Mouse (Mus musculus) lung, postnatal 36 days (tissue): Measurements from ENCODE around the gene Pithd1.
A peak's percentile ranks its signal among the peaks of the same experiment; 100 is the strongest.

Experiments
- DNase-seq: peaks from one replicate; pipeline ENCODE4 v3.0.0; 2022; ENCODE audit warnings: mixed read lengths

Gene Pithd1

GRCm38 (mm10) chr4:135960717-135961116, 26.3 kb downstream of the Pithd1 start:
- DNase-seq, result peak; percentile 92

DNA sequence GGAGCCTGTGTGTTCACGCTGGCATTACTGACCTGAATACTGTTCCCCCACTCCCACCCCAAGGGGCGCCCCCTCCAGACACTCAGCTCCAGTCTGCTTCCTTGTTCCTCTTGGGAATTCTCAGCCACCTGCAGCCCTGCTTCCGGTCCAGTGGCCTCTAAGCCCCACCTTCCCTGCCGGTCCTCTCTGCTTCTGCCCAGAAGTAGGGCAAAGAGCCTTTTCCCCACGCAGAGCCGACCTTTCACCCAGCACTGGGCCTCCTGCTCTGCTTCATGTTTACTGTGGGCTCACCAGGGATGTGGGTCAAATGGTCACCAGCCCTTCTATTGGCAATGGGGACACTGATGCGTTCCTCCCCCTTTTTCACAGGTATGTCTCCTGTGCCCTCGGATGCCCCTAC, 28.7 kb downstream of the Pithd1 start:
- peak; percentile 52 for DNase-seq

DNA sequence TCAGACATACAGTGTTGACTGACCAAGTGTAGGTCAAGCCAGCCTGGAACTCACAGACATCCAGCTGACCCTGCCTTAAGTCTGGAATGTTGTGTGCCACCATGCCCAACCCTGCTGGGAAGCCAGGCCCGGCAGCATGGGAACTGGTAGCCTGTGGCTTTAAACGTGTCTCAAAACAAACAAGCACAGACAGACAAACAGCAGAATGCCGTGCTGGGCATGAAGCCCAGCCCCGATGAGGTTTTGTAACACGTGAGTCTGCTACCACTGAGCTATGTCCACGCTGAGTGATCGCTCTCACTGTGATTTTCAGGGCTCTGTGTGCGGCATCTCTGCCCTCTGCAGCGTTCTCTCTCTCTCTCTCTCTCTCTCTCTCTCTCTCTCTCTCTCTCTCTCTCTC, 31.2 kb downstream of the Pithd1 start:
- DNase-seq, result no peak

DNA sequence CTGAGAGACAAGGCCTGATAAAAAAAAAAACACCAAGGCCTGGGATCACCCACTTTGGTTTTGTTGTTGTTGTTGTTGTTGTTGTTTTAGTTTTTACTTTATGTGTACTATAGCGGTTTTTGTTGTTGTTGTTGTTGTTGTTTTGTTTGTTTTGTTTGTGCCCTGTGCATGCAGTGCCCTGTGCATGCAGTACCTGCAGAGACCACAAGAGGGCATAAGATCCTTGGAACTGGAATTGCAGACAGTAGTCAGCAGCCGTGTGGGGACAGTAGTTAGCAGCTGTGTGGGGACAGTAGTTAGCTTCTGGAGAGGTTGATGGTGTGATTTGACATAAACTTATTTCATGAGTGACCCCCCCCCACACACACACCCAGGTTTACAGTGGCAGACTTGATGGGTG, 32.8 kb downstream of the Pithd1 start:
- DNase-seq, result peak; percentile 91

DNA sequence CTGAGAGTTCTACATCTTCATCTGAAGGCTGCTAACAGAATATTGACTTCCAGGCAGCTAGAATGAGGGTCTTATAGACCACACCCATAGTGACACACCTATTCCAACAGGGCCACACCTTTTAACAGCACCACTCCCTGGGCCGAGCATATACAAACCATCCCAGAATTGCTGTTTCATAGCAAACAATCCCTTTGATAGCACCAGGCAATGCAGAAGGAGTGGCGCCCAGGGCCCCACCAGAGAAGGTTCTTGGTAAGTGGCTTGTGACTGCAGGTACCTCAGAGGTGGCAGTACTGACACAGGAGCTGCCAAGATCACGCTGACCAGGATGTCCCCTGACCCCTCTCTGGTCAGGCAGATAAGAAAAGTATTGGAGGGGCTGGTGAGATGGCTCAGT, 33.9 kb downstream of the Pithd1 start:
- DNase-seq, result no peak

- no peak for DNase-seq
Measured at GRCm38 (mm10) chr4:135951505-135951904, 35.6 kb downstream of the Pithd1 start.

DNA sequence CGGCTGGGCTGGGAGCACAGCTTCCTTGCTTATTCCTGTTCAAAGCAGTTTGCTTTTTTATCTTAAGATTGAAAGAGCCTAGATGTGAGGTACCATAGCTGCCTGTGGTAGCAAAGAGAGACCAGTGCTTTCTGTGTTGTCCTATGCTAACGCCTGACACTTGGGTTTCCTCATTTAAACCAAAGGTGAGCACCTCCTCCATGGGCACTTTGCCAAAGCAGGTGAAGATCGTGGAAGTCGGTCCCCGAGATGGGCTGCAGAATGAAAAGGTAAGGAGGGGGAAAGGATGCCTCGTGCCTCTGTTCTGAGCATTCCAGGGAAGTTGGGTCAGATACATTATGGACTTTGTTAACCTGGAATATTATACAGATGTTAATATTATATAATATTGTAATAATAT, 36.7 kb downstream of the Pithd1 start:
- DNase-seq, result no peak

DNA sequence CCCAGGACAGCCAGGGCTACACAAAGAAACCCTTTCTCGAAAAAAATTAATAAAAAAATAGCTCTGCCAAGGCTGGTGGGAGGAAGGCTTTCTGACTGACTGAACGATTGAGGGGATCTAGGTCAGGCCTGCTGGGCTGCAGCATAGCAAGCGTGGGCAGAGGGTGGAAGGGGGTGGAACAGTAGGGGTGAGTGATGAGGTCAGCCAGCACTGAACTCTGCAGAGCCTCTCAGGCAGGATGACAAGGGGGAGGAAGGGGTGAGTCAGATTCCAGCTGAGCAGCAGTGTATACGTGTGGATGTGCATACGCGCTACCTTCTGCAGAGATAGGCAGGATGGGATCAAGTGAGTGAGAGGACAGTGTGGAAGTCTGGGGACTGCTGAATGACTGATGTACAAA, 37.2 kb downstream of the Pithd1 start:
- no peak for DNase-seq

DNA sequence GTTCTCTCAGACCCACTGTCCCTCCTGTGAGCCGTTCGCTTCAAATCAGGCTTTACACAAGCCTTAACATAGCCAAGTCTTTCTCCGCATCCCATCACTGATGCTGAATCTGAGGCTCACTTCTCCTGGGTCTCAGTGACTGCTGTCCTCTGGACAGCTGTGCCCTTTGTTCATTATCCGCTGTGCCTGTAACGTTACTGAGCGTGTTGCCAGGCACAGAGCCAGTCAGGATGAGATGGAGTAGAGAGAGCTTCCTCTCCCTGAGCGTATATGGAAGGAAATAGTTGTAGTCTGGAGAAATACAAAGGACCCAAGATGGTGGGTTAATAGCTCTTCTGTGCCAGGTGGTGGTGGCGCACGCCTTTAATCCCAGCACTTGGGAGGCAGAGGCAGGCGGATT, 37.6 kb downstream of the Pithd1 start:
- peak; percentile 69 for DNase-seq

- DNase-seq, result peak; percentile 34
Measured at GRCm38 (mm10) chr4:135948142-135948541, 38.9 kb downstream of the Pithd1 start.

GRCm38 (mm10) chr4:135946659-135947301, 40.3 kb downstream of the Pithd1 start:
- DNase-seq, result no peak

DNA sequence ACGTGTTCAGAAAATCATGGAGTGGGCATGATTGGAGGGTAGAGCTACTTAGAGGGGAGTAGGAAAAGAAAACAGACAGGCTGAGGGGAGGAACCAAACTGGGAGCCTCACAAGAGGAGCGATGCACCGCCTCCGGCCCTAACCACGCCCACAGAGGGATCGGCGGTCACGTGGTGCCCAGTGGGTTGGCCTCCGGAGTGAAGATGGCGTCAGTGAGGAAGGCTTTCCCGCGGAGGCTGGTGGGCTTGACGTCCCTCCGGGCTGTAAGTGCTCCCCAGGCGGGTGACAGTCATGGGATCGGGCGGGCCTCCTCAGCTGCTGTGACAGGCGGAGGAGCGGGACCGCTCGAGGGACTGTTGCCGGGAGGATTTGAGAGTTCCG, 40.8 kb downstream of the Pithd1 start, which contains the start of gene Hmgcl:
Hmgcl (plus strand) TSS at position 171 of the 381 bp plus-strand sequence.
- DNase-seq, result peak; percentile 98

DNA sequence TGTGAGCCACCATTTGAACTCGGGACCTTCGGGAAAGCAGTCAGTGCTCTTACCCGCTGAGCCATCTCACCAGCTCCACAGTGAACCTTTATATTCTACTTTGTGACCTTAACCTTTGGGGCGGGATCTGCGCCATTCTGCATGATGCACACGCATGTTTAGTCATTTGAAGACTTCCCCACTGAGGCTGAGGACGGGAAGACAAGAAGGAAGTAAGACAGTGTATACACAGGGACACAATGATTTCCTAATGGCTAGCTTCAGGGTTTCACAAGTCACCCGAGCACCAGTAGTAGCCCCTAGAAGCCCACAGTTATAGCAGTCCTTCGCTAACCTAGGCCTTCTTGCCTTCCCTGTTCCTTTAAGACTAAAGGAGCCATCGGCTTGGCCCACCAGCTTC, 41.4 kb downstream of the Pithd1 start:
- peak; percentile 45 for DNase-seq

DNA sequence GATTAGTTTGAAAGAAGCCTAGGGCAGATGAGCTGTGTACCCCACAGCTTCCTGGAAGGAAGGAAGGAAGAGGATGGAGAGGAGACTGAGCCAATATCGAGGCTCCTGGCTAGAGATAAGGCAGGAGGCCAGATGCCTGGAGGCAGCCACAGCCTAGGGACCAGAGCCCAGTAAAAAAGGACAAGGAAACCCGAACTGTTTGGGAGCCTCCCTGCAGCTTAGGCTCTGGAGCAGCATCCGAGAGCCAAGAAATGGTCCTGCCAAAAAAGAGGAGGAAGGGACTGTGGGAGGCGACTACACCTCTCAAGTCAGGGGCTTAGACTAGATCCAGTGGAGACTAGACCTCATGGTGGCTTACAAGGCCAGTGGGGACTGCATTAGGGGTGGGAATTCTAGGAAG, 43.7 kb downstream of the Pithd1 start:
- DNase-seq, result peak; percentile 39

- no peak for DNase-seq
Measured at GRCm38 (mm10) chr4:135942193-135942592, 44.9 kb downstream of the Pithd1 start.

DNA sequence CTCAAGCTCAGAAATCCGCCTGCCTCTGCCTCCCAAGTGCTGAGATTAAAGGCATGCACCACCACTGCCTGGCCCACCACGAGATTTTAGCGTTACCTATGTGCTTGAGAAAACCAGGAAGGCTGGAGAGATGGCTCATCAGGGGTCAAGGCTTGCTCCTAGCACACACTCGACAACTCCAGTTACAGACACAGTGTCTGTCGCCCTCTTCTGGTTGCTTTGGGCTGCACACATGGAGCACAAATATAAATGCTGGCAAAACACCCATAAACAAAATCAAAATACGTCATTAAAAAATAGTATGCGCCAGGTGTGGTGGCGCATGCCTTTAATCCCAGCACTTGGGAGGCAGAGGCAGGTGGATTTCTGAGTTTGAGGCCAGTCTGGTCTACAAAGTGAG, 46.0 kb downstream of the Pithd1 start:
- peak; percentile 53 for DNase-seq

DNA sequence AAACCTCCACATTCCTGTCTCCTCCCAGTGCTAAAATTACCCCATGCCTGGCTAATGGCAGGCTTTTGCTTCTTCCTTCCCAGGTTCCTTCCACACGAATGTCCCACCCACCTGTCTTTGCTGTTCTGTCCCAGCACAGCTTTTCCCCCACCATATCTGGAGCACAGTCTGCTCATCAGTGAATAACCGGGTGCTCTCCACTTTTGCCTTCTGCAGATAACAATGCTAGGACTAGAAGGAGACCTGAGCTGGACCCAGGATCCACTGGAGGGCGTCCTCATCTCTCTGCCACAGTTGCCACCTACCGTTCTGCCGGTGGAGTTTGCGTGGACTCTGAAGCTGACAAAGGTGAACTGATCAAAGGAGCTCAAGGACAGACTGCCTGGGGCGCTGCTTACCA, 48.2 kb downstream of the Pithd1 start:
- DNase-seq, result no peak

- DNase-seq, result peak; percentile 64
Measured at GRCm38 (mm10) chr4:135935502-135935901, 51.6 kb downstream of the Pithd1 start.

- DNase-seq, result no peak
Measured at GRCm38 (mm10) chr4:135934708-135935500, 52.2 kb downstream of the Pithd1 start.

GRCm38 (mm10) chr4:135931832-135932231, 55.2 kb downstream of the Pithd1 start:
- DNase-seq, result peak; percentile 66

- DNase-seq, result no peak
Measured at GRCm38 (mm10) chr4:135930239-135930638, 56.8 kb downstream of the Pithd1 start.

GRCm38 (mm10) chr4:135929828-135930227, 57.2 kb downstream of the Pithd1 start:
- no peak for DNase-seq

DNA sequence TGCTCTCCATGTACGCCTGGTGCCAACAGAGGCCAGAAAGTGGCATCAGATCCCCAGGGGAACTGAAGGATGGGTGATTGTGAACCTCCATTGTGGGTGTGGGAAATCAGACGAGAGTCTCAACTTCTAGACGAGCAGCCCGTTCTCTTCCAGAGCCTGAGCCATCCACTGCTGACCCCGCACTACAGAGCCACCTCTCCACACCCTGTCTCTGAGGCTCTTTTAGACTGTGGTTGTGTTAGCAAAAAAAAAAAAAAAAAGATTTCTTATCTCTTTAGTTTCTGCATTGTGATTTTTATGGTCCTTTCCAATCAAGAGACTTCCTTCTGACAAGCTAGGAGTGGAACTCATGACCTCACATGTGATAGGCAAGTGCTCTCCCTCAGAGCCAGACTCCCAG, 57.7 kb downstream of the Pithd1 start:
- no peak for DNase-seq

- DNase-seq, result no peak
Measured at GRCm38 (mm10) chr4:135928376-135928775, 58.7 kb downstream of the Pithd1 start.

GRCm38 (mm10) chr4:135926861-135927260, 60.2 kb downstream of the Pithd1 start:
- DNase-seq, result no peak
